Mouse (Mus musculus) forebrain, embryonic 13.5 days (tissue): ENCODE measurements around the gene Ces2f. TPM values are rescaled to one million over a fixed set of nuclear protein-coding genes. Genes with fewer than 3 reads are reported as not detected.
"Not testable (repeated sequence)": the region's sequence is repeated elsewhere in the genome, so short reads cannot be mapped to it uniquely, and the experiment has no call there.

Experiments used
- ATAC-seq: fragments of 200-750 bp; cut with Nextera tagmentation; 2 replicates; pipeline ENCODE4 v1.8.0; 2017
- H3K27ac ChIP-seq: fragments of 300-500 bp; sonication (generic); 2 replicates; pipeline ENCODE4 v1.5.1; 2015; ENCODE audit warnings: inconsistent platforms, mild to moderate bottlenecking, moderate library complexity
- H3K27me3 ChIP-seq: fragments of 300-500 bp; sonication (generic); 2 replicates; pipeline ENCODE4 v1.6.1; 2015; ENCODE audit warnings: mild to moderate bottlenecking, inconsistent platforms
- H3K36me3 ChIP-seq: fragments of 300-500 bp; sonication (generic); 2 replicates; pipeline ENCODE4 v1.6.1; 2015; ENCODE audit warnings: mild to moderate bottlenecking, inconsistent platforms; ENCODE audit not compliant: poor library complexity, severe bottlenecking
- H3K4me1 ChIP-seq: fragments of 300-500 bp; sonication (generic); 2 replicates; pipeline ENCODE4 v1.6.1; 2015; ENCODE audit warnings: inconsistent platforms
- H3K4me2 ChIP-seq: fragments of 300-500 bp; sonication (generic); 2 replicates; pipeline ENCODE4 v1.6.1; 2015; ENCODE audit warnings: inconsistent platforms, mild to moderate bottlenecking, moderate library complexity
- H3K4me3 ChIP-seq: fragments of 300-500 bp; sonication (generic); 2 replicates; pipeline ENCODE4 v1.5.1; 2015; ENCODE audit warnings: mild to moderate bottlenecking, inconsistent platforms
- H3K9ac ChIP-seq: fragments of 300-500 bp; sonication (generic); 2 replicates; pipeline ENCODE4 v1.6.1; 2015; ENCODE audit warnings: mild to moderate bottlenecking, inconsistent platforms
- H3K9me3 ChIP-seq: fragments of 300-500 bp; sonication (generic); replicated peaks from 2 replicates; pipeline ENCODE4 v1.6.1; 2016; ENCODE audit warnings: inconsistent platforms
- WGBS: fragments of 180-500 bp; shearing (Covaris S2); methylation state at CpG from one replicate; pipeline ENCODE4 v1.1.7; 2015; 5-methylcytosine and 5-hydroxymethylcytosine counted together
- polyA plus RNA-seq: library from polyadenylated mRNA; unstranded; fragments of >200 nt; fragmentation: Nextera tagmentation; extraction: Ambion mirVana; gene quantifications from 2 replicates; pipeline ENCODE4 v1.2.1, GENCODE M21; 2015

Ces2f gene
- not detected in 2 replicates for polyA plus RNA-seq

DNA sequence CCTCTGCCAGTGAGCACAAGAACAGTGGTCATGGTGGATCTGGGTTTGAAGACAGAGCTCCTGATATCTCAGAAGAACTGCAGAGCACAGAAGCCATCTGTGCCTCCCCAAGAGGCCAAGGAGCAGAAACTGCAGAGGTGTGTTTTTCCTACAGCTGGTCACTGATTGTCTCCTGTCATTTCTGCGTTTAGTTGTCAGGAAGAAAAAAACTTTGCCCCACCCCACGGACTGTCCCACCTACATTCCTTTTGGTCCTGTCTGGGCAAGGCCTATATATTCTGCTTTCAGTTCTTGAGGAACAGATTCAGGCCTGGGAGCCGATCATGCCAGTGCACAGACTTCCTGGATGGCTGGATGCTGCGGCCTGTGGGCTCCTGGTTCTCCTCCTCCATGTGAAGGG, at the start of gene Ces2f:
TSS of gene Ces2f (plus strand) at position 301 of the 400 bp plus-strand sequence.
- Histone ChIP-seq H3K4me2 (no peak within 1 kb of the TSS), H3K4me3 (no peak within 1 kb of the TSS), H3K27me3 (no peaks in the 10 kb centered on the region), H3K4me1 (no peaks in the 10 kb centered on the region), H3K9me3 (no peaks in the 10 kb centered on the region), H3K9ac (no peak within 1 kb of the TSS), H3K27ac (no peak within 1 kb of the TSS), H3K36me3 (no peaks in the 10 kb centered on the region)
- no peak for ATAC-seq
- WGBS = 92% methylated on average over 4 of the region's 4 CpGs

DNA sequence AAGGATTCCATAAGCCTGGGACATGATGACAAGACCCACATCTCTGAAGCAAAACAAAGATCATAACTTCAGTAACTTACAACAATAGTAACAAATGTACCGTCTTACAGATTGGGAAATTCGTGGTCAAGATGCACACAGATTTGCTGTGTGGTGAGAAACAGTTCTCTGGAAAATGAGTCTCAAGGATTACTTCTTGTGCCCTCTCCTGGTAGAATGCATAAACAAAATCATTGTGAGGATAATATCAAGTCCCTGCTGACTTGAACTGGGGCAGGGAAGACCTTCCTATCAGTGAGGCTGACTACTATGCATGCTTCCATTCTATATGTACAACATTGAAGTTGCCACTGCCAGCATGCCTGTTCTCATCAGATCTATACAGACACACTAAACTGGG, 45.4 kb upstream of the Ces2f start:
- H3K36me3 ChIP-seq = no peaks in the 10 kb centered on the region
- H3K27ac ChIP-seq = no peak overlapping the region
- H3K27me3 ChIP-seq = no peaks in the 10 kb centered on the region
- WGBS = 78% methylated on average over 2 of the region's 2 CpGs
- H3K4me3 ChIP-seq = no peak overlapping the region
- H3K4me2 ChIP-seq = no peak overlapping the region
- H3K4me1 ChIP-seq = no peaks in the 10 kb centered on the region
- no peak for ATAC-seq
- H3K9ac ChIP-seq = no peak overlapping the region
- no peaks in the 10 kb centered on the region for H3K9me3 ChIP-seq

DNA sequence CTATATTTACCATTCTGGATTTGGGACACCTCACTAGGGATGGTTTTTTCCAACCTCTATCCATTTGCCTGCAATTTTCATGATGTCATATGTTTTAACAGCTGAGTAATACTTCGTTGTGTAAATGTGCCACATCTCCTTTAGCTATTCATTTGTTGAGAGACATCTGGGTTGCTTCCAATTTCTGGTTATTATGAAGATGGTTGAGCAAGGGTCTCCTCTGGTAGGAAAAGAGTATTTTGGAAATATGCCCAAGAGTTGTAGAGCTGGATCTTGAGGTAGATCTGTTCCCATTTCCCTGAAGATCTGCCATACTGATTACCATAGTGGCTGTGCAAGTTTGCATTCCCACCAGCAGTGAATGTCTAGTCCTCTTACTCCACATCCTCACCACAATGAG, 40.0 kb upstream of the Ces2f start:
- no peak overlapping the region for H3K27ac ChIP-seq
- ATAC-seq = no peak
- no peak overlapping the region for H3K9ac ChIP-seq
- H3K27me3 ChIP-seq = no peaks in the 10 kb centered on the region
- no peak overlapping the region for H3K4me2 ChIP-seq
- H3K36me3 ChIP-seq = no peaks in the 10 kb centered on the region
- H3K9me3 ChIP-seq = no peaks in the 10 kb centered on the region
- WGBS = 55% methylated on average over 1 of the region's 1 CpGs
- H3K4me3 ChIP-seq = no peak overlapping the region
- no peaks in the 10 kb centered on the region for H3K4me1 ChIP-seq

DNA sequence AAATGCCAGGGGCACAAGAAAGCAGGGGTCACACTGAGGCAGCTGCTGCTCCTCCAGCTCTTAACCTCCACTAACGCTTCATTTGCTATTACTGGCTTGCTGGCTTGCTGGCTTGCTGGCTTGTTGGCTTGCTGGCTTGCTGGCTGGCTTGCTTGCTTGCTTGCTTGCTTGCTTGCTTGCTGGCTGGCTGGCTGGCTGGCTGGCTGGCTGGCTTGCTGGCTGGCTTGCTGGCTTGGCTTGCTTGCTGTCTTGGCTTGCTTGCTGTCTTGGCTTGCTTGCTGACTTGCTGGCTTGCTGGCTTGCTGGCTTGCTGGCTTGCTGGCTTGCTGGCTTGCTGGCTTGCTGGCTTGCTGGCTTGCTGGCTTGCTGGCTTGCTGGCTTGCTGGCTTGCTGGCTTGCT, 38.1 kb upstream of the Ces2f start:
- ATAC-seq, H3K36me3 ChIP-seq, H3K4me3 ChIP-seq, H3K4me1 ChIP-seq, H3K27me3 ChIP-seq, H3K27ac ChIP-seq, H3K9ac ChIP-seq, H3K9me3 ChIP-seq, H3K4me2 ChIP-seq: not testable (repeated sequence)
- WGBS = 79% methylated on average over 1 of the region's 1 CpGs

DNA sequence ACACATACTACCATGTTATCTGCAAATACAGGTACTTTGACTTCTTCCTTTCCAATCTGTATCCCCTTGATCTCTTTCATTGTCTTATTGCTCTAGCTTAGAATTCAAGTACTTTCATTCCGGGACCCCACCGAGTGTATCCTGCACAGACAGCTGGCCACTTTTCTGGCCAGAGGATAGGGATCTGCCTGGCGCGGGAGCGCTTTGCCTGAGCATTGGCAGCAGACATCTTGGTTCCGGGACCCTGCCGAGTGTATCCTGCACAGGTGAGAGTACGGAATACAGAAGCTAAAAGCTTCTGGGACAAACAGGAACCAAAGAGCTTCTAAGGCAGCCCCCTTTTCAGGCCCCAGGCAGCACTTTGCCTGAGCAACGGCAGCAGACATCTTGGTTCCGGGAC, 37.5 kb upstream of the Ces2f start:
- not testable (repeated sequence) for H3K4me3 ChIP-seq, ATAC-seq, H3K27me3 ChIP-seq, H3K9ac ChIP-seq, H3K4me2 ChIP-seq, H3K9me3 ChIP-seq, H3K36me3 ChIP-seq, H3K4me1 ChIP-seq, H3K27ac ChIP-seq
- WGBS = 92% methylated on average over 10 of the region's 10 CpGs

DNA sequence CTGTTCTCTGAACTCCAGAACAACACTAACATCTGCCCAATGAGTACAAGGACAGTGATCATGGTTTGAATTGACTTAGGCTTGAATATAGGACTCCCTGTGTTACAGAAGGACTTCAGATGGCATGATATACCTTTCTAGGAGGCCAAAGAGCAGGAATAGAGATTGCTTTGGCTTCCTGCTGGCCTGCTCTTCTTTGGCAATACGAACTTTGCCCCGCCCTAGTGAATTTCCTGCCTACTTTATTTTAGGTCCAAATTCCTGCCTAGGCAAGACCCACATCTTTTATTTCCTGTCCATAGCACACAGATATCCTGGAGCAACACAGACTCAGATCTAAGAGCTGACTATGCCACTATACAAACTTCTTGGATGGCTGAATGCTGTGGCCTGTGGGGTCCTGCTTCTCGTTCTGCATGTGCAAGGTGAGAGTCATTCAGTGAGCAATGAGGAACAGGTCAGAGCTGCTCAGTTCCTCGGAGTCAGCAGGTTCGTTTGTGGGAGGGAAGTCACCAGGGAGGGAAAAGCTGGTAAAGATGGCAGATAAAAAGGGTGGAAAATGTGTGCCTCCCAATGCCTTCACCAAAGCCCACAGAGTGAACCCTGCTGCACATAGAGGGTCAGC, 21.1 kb upstream of the Ces2f start, which contains the start of gene Ces2e:
TSS of gene Ces2e (plus strand) at position 289 of the 625 bp plus-strand sequence.
- WGBS = 79% methylated on average over 5 of the region's 5 CpGs
- H3K9me3 ChIP-seq = no peaks in the 10 kb centered on the region
- H3K27ac ChIP-seq = no peak within 1 kb of the TSS
- H3K9ac ChIP-seq = no peak within 1 kb of the TSS
- no peak within 1 kb of the TSS for H3K4me2 ChIP-seq
- H3K27me3 ChIP-seq = no peaks in the 10 kb centered on the region
- no peak within 1 kb of the TSS for H3K4me3 ChIP-seq
- H3K36me3 ChIP-seq = no peaks in the 10 kb centered on the region
- no peak for ATAC-seq
- no peaks in the 10 kb centered on the region for H3K4me1 ChIP-seq

DNA sequence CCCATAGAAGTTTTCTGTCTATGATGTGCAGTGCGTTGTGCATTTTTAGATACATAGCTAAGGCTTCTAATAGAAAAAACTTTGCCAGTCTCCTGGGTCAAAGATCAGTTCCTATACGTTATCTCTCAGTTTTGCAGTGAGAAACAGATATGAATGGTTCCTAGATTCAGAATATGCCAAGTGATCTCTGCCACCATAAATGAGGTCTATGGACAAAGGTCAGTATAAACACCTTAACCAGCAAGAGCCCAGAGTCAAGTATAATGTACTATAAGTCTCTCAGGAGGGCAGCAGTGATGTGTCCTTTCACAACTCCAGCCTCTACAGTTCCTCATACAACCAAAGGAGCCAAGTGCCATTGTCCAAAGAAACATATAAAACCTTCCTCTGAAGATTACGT, 19.9 kb upstream of the Ces2f start:
- no peak overlapping the region for H3K4me3 ChIP-seq
- H3K9ac ChIP-seq = no peak overlapping the region
- no peak for ATAC-seq
- H3K9me3 ChIP-seq = no peaks in the 10 kb centered on the region
- no peaks in the 10 kb centered on the region for H3K36me3 ChIP-seq
- H3K27ac ChIP-seq = no peak overlapping the region
- no peaks in the 10 kb centered on the region for H3K27me3 ChIP-seq
- WGBS = 84% methylated on average over 3 of the region's 3 CpGs
- no peak overlapping the region for H3K4me2 ChIP-seq
- no peaks in the 10 kb centered on the region for H3K4me1 ChIP-seq

DNA sequence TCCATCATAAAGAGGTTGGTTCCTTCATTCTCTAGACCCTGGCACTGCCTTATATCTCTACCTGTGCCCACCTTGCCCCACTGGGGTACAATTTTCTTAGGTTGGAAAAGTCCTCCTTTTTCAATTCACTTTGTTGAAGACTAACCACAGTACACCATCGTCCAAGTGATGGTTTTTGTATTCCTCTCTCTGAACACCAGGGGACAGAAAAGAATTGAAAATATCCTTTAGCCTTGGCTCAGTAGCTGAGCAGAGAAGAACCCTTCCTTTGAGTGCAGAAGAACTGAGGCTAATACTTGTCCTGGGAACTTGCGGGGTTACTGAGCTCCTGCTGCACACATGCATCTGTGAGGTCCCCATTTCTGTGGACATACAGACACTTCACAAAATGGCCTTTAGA, 2.5 kb upstream of the Ces2f start:
- Histone ChIP-seq H3K27me3 (no peaks in the 10 kb centered on the region), H3K27ac (no peak overlapping the region), H3K4me3 (no peak overlapping the region), H3K36me3 (no peaks in the 10 kb centered on the region), H3K4me2 (no peak overlapping the region), H3K4me1 (no peaks in the 10 kb centered on the region), H3K9me3 (no peaks in the 10 kb centered on the region), H3K9ac (no peak overlapping the region)
- ATAC-seq = no peak
- 80% methylated on average over 2 of the region's 2 CpGs for WGBS

DNA sequence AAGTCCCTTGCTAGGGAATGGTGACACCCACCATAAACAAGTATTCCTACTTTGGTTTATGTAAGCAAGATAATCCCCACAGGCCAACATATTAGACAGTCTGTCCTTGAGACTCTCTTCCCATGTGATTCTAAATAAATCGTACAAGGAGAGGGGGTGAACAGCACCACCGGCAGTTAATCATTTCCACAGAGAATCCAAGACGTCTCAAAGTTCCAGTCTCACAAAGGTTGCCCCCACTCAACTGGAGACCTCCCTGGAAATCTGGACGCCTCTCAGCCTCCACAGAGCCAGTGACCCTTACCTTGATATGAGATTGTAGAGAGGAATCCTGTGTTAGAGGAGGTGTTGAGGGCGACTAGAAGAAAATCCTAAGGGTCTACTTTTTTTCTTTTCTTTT, 1.9 kb downstream of the Ces2f start:
- no peaks in the 10 kb centered on the region for H3K27me3 ChIP-seq
- no peaks in the 10 kb centered on the region for H3K9me3 ChIP-seq
- WGBS = 92% methylated on average over 5 of the region's 5 CpGs
- H3K27ac ChIP-seq = no peak overlapping the region
- no peak overlapping the region for H3K9ac ChIP-seq
- no peak for ATAC-seq
- no peaks in the 10 kb centered on the region for H3K36me3 ChIP-seq
- H3K4me1 ChIP-seq = no peaks in the 10 kb centered on the region
- H3K4me3 ChIP-seq = no peak overlapping the region
- H3K4me2 ChIP-seq = no peak overlapping the region

DNA sequence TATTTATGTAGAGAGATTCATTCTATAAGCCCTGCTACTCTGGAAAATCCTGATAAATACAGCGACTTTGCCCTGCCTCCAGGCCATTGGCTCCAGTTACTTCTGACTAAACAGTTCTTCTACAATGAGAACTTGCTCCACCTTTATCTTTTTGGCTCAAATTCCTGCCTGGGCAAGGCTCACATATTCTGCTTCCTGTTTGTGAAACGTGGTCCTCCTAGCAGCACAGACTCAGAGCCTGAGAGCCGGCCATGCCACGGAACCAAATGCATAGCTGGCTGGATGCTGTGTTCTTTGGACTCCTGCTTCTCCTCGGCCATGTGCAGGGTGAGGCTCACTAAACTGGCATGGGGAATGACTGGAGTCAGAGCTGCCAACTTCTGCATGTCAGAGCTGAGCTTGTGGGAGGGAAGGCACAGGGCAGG, 14.4 kb downstream of the Ces2f start, which contains the start of gene Ces2g:
TSS of gene Ces2g (plus strand) at position 182 of the 425 bp plus-strand sequence.
- Histone ChIP-seq H3K27me3 (no peaks in the 10 kb centered on the region), H3K36me3 (no peaks in the 10 kb centered on the region), H3K4me3 (no peak within 1 kb of the TSS), H3K9ac (no peak within 1 kb of the TSS), H3K27ac (no peak within 1 kb of the TSS), H3K4me1 (no peaks in the 10 kb centered on the region), H3K9me3 (no peaks in the 10 kb centered on the region), H3K4me2 (no peak within 1 kb of the TSS)
- 76% methylated on average over 5 of the region's 5 CpGs for WGBS
- no peak for ATAC-seq

DNA sequence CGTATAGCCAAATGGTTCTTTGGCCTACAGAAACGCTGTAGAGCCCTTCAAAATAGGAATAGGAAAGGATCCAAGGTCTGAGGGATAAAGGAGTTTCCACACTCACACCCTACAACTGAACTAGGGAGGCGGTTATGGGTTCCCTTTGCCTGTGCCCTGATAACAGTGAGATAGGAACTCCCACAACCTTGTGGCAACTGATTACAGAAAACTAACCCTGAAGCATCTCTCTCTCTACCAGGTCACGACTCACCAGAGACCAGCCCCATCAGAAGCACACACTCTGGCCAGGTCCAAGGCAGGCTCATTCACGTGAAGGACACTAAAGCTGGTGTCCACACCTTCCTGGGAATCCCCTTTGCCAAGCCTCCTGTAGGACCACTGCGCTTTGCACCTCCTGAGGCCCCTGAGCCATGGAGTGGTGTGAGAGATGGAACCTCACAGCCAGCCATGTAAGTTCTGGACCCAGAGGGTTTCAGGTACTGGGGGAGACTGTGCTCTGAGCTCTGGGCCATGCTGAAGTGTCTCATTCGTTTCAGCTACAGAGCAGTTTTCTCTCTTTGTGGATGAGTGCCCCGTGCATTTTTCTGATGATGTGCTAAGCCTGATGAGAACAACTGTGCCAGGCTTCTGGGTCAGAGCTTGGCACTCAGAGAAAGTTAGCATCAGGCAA, 15.2 kb downstream of the Ces2f start:
- Histone ChIP-seq H3K27ac (no peak overlapping the region), H3K36me3 (no peaks in the 10 kb centered on the region), H3K9ac (no peak overlapping the region), H3K27me3 (no peaks in the 10 kb centered on the region), H3K4me2 (no peak overlapping the region), H3K4me3 (no peak overlapping the region), H3K4me1 (no peaks in the 10 kb centered on the region), H3K9me3 (no peaks in the 10 kb centered on the region)
- no peak for ATAC-seq
- WGBS = 80% methylated on average over 8 of the region's 8 CpGs

DNA sequence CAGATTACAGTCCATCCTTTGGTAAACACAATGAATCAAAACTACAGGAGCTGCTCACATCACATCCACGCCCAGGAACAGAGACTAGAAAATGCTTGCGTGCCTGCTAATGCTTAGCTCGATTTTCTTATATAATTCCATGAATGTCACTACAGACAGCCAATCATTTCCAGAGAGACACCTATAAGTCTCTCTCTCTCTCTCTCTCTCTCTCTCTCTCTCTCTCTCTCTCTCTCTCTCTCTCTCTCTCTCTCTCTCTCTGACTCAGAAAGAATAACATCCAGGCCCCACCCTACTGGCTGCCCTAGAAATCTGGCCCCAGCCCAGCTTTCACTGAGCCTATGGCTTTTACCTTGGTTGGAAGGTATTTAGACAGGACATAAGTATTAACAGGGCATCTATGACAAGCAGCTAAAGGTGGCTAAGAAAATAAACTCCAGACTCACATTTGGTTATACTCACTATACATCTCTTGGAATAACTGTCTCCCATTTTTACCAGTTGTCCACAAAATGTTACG, 16.3 kb downstream of the Ces2f start:
- ATAC-seq = no peak
- Histone ChIP-seq H3K9me3 (no peaks in the 10 kb centered on the region), H3K4me2 (no peak overlapping the region), H3K4me3 (no peak overlapping the region), H3K36me3 (no peaks in the 10 kb centered on the region), H3K27me3 (no peaks in the 10 kb centered on the region), H3K9ac (no peak overlapping the region), H3K27ac (no peak overlapping the region), H3K4me1 (no peaks in the 10 kb centered on the region)
- WGBS = 85% methylated on average over 4 of the region's 4 CpGs
